Mouse (Mus musculus): Measurements from ENCODE around the gene Bbs12.
A peak's percentile ranks its signal among the peaks of the same experiment; 100 is the strongest.

DNA sequence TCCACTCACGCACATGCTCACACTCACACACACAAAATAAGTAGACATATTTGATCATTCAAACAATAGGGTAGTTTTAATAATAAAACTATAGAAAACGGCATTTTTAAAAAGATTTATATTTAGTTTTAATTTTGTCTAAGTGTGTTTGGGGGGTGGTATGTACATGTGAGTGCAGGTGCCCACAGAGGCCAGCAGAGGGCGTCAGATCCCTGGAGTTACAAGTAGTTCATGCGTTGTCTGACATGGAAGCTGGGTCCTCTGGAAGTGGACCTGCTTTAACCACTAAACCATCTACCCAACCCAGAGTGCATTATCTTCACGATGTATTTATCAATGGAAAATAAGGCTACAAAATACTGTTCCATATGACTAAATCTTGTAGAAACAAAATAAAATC, 28.8 kb downstream of the Bbs12 start:
- peak; percentile 42 for TF ChIP-seq CTCF (IDR thresholded peaks at IDR 0.05; ENCODE audit: low read depth)
- TF ChIP-seq EP300 (IDR thresholded peaks at IDR 0.05; ENCODE audit: low read depth) = no peak

Measured in heart, postnatal 0 days (tissue).